Mouse (Mus musculus) ES-E14 (cell line): ENCODE measurements at regions not wholly inside any gene's neighbourhood (a gene's known extent, or its start where the extent isn't known, plus 50 kb on each side); places are given as distances from the start of the nearest gene placed in this dataset.

ENCODE experiments used
- CHD2 ChIP-seq: IDR thresholded peaks from 2 replicates; pipeline ENCODE4 v1.6.1; 2014; ENCODE audit warnings: mild to moderate bottlenecking, low read depth, low read length, inconsistent platforms
- MAFK ChIP-seq: IDR thresholded peaks from 2 replicates; pipeline ENCODE4 v1.6.1; 2014; ENCODE audit warnings: mild to moderate bottlenecking, low read depth, low read length, inconsistent platforms; ENCODE audit not compliant: insufficient read depth

DNA sequence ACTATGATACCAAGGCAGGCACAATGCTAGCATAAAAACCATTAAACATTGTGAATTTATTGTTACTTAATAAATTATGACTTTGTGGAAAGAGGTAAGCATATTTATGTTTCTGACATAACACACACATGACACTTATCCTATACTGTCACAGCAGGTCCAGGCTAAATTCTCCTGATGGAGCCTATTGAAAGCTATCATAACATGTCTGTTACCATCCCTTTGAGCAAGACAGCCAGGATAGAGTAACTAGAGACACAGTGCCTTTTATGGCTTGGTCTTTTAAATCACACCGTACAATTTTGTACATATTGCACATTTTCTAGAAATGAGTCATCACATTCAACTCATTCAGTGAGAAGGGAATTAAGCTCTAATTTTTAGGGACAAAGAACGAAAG lies 67.8 kb upstream of the Adgra3 start:
- TF ChIP-seq CHD2 = no peak
- TF ChIP-seq MAFK = no peak
